Mouse (Mus musculus) spleen, adult 2 months (tissue): ENCODE data around the gene Cd2bp2.

ENCODE experiments used
- CTCF ChIP-seq: fragments of 200-500 bp; IDR thresholded peaks from 2 replicates; pipeline ENCODE4 v1.5.1; 2011; ENCODE audit warnings: mild to moderate bottlenecking, inconsistent platforms; ENCODE audit not compliant: insufficient read depth, insufficient read length, insufficient replicate concordance; ENCODE audit errors: extremely low read depth
- POLR2A ChIP-seq: fragments of 200-500 bp; IDR thresholded peaks from 2 replicates; pipeline ENCODE4 v1.6.1; 2011; ENCODE audit warnings: low read depth, low read length, inconsistent platforms

GRCm38 (mm10) chr7:127243361-127243867 lies 47.6 kb upstream of the Cd2bp2 start:
- TF ChIP-seq CTCF (no peak), POLR2A (no peak)
